In genomic region chr14:40958083-40958985, GRCm38 (mm10) we compare ENCODE assay signal across 8 mouse cellular contexts. TPM values are rescaled to one million over a fixed set of nuclear protein-coding genes. Genes with fewer than 3 reads are reported as not detected.
DNase-seq lines count a peak whose midpoint lies in the region; ATAC-seq and TF ChIP-seq lines count a peak whose summit lies in the region.

No protein-coding gene starts in this region.

- no peak for TF ChIP-seq POLR2A in bone marrow, adult 2 months (IDR thresholded peaks at IDR 0.05; ENCODE audit: borderline replicate concordance, control insufficient read depth, low read depth, low read length)

- peak overlapping the region; percentile 18; the same call in 1 of the 2 replicates for H3K4me2 ChIP-seq in intestine, embryonic 14.5 days (ENCODE audit: low read length)

- no peaks in the 10 kb centered on the region for H3K27me3 ChIP-seq in intestine, embryonic 14.5 days (replicated peaks; ENCODE audit: control insufficient read depth, insufficient read depth, low read length)

- no peak for TF ChIP-seq CTCF in bone marrow, adult 2 months (IDR thresholded peaks at IDR 0.05; ENCODE audit: control insufficient read depth, insufficient read depth, low read length)

- intact Hi-C loops in left cerebral cortex, postnatal 4 days (cut with DNase I) = no loop called here

- peaks cover 37% of the 10 kb centered on the region for H3K4me1 ChIP-seq in bone marrow, adult 2 months (ENCODE audit: control insufficient read depth, insufficient read depth, low read length)
- peaks cover 74% of the 10 kb centered on the region for H3K4me1 ChIP-seq in intestine, embryonic 14.5 days (replicated peaks; ENCODE audit: control insufficient read depth, insufficient read depth, low read length)

- H3K36me3 ChIP-seq in intestine, embryonic 14.5 days (ENCODE audit: control insufficient read depth, insufficient read depth, low read length) = no peaks in the 10 kb centered on the region

- DNase-seq in left cerebral cortex, adult 18-20 months (ENCODE audit: low spot score in 2 of 2) = peak; percentile 78 to 79
- DNase-seq in left cerebral cortex, postnatal 4 days = no peak
- peak; percentile 38 for DNase-seq in gastrocnemius, postnatal 10 days
- DNase-seq in intestine, embryonic 14.5 days (ENCODE audit: low spot score) = no peak
- DNase-seq in lung, postnatal 36 days = peak; percentile 81
- peak; percentile 56 to 72 for DNase-seq in spleen, postnatal 4 days (ENCODE audit: low spot score in 2 of 2)

- no peak for ATAC-seq in intestine, embryonic 14.5 days (replicated peaks; ENCODE audit: low FRiP score, low TSS enrichment, low read depth)
- ATAC-seq in erythroblast, adult 5-6 weeks (replicated peaks; ENCODE audit: low FRiP score, poor library complexity, severe bottlenecking) = no peak

- H3K9ac ChIP-seq in intestine, embryonic 14.5 days (ENCODE audit: low read length) = no peak overlapping the region

- 12% methylated on average over 4 of the region's 4 CpGs for WGBS in bone marrow, adult 2 months
- 36% methylated on average over 4 of the region's 4 CpGs for WGBS in intestine, embryonic 14.5 days

- no peaks in the 10 kb centered on the region for H3K9me3 ChIP-seq in intestine, embryonic 14.5 days (ENCODE audit: control insufficient read depth, low read length)

- H3K27ac ChIP-seq in bone marrow, adult 2 months (ENCODE audit: control insufficient read depth, insufficient read depth, low read depth, low read length, poor library complexity) = peak overlapping the region; percentile 94
- peak overlapping the region; percentile 74 for H3K27ac ChIP-seq in intestine, embryonic 14.5 days (ENCODE audit: low read depth)

- peak overlapping the region; percentile 18 for H3K4me3 ChIP-seq in bone marrow, adult 2 months (replicated peaks; ENCODE audit: control insufficient read depth, low read depth, low read length)
- H3K4me3 ChIP-seq in intestine, embryonic 14.5 days (ENCODE audit: low read depth, low read length) = no peak overlapping the region

RNA-seq across cellular contexts. Expression of gene Tspan14, which starts 8.3 kb away (rescaled TPM):
- 10 to 100 TPM; 41.8 to 45.3 TPM for total RNA-seq in left cerebral cortex, adult 18-20 months (2021)
- 10 to 100 TPM; 81.9 to 86.2 TPM for total RNA-seq in left cerebral cortex, postnatal 4 days (2021)
- 23.3 and 41.2 TPM in 2 replicates for polyA plus RNA-seq in bone marrow, adult 2 months (2011; ENCODE audit: insufficient read depth, insufficient read length, low replicate concordance, missing spikeins)
- total RNA-seq in gastrocnemius, postnatal 10 days (2021) = 10 to 100 TPM; 17.2 to 19.1 TPM
- 71.4 and 76.1 TPM in 2 replicates for polyA plus RNA-seq in intestine, embryonic 14.5 days (2014; fragmentation: Nextera tagmentation; extraction: Ambion mirVana)
- total RNA-seq in erythroblast, adult 5-6 weeks (2015; ENCODE audit: low replicate concordance) = 4.0 and 7.3 TPM in 2 replicates
- 8.2 and 9.4 TPM in 2 replicates for total RNA-seq in erythroblast, adult 5-6 weeks (2017; ENCODE audit: low replicate concordance)

RNA-seq across cellular contexts. Expression of gene Fam213a, which starts 55.3 kb away (rescaled TPM):
- 100 to 1,000 TPM; 128 to 132 TPM for total RNA-seq in left cerebral cortex, adult 18-20 months (2021)
- 100 to 1,000 TPM in 1 of 2 experiments, 10 to 100 TPM in 1; 88.0 to 105 TPM for total RNA-seq in left cerebral cortex, postnatal 4 days (2021)
- 114 and 196 TPM in 2 replicates for polyA plus RNA-seq in bone marrow, adult 2 months (2011; ENCODE audit: insufficient read depth, insufficient read length, low replicate concordance, missing spikeins)
- 10 to 100 TPM in 1 of 2 experiments, 1 to 10 TPM in 1; 7.2 to 11.0 TPM for total RNA-seq in gastrocnemius, postnatal 10 days (2021)
- 46.3 and 46.4 TPM in 2 replicates for polyA plus RNA-seq in intestine, embryonic 14.5 days (2014; fragmentation: Nextera tagmentation; extraction: Ambion mirVana)
- 1,227 and 1,297 TPM in 2 replicates for total RNA-seq in erythroblast, adult 5-6 weeks (2015; ENCODE audit: low replicate concordance)
- 2,096 and 2,327 TPM in 2 replicates for total RNA-seq in erythroblast, adult 5-6 weeks (2017; ENCODE audit: low replicate concordance)

Comparison
In these comparisons a context has a peak if more than half of its experiments do, and no peak if none do; other contexts are left out.
1. DNase-seq: peak in left cerebral cortex, adult 18-20 months (2 of 2), gastrocnemius, postnatal 10 days (single experiment), lung, postnatal 36 days (single experiment) and spleen, postnatal 4 days (2 of 2); none in left cerebral cortex, postnatal 4 days (single experiment) and intestine, embryonic 14.5 days (single experiment).
2. RNA of gene Fam213a, which starts 55.3 kb away (total RNA-seq): 1,227 to 2,327 TPM in erythroblast, adult 5-6 weeks; 128 to 132 TPM in left cerebral cortex, adult 18-20 months, 88.0 to 105 TPM in left cerebral cortex, postnatal 4 days and 7.2 to 11.0 TPM in gastrocnemius, postnatal 10 days; every median in the first group is over 4 times any median in the second.